Mouse (Mus musculus) stomach, postnatal 0 days (tissue): ENCODE results near the gene Gsx1.

Experiments
- CTCF ChIP-seq: IDR thresholded peaks from 2 replicates; pipeline ENCODE4 v1.5.1; 2016; ENCODE audit warnings: antibody characterized with exemption, low read depth, mild to moderate bottlenecking, moderate library complexity
- EP300 ChIP-seq: optimal IDR thresholded peaks from 2 replicates; pipeline ENCODE3; 2016; ENCODE audit warnings: antibody characterized with exemption

DNA sequence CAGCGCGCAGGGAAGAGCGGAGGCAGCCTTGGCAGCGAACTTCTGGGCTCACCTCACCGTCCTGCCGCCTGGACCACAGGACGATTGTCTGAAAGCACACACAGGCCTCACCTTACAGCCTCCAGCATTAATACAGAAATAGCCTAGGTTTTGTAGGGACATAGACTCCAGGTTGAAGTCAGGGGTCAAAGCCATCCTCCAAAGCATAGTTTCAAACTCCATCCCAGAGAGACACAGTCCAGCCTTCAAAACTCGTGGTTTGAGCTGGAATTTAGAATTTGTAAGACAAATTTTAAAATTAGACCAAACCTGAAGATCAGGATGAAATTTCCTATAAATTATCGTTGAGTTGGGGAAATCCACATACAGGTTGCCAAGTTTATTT is 4.1 kb downstream of the Gsx1 start:
- TF ChIP-seq CTCF: no peak
- TF ChIP-seq EP300: no peak
